Comparison of ENCODE assay signal across 8 mouse cellular contexts in genomic region chr5:110808061-110808631, GRCm38 (mm10). TPM values are rescaled to one million over a fixed set of nuclear protein-coding genes. Genes with fewer than 3 reads are reported as not detected.
A peak's percentile ranks its signal among the peaks of the same experiment; 100 is the strongest.
DNase-seq lines count a peak whose midpoint lies in the region; ATAC-seq and TF ChIP-seq lines count a peak whose summit lies in the region.

No protein-coding gene starts in this region.

- H3K4me3 ChIP-seq in C2C12 (ENCODE audit: insufficient read depth, poor library complexity, severe bottlenecking) = peak overlapping the region; percentile 64
- H3K4me3 ChIP-seq in heart, embryonic 11.5 days (ENCODE audit: low read depth, low read length) = peak overlapping the region; percentile 93
- H3K4me3 ChIP-seq in kidney, embryonic 16.5 days (ENCODE audit: low read length) = peak overlapping the region; percentile 87
- peak overlapping the region; percentile 80 for H3K4me3 ChIP-seq in liver, adult 2 months (ENCODE audit: insufficient read depth, low read depth, low read length)

- peak overlapping the region; percentile 54 for H3K27ac ChIP-seq in heart, embryonic 11.5 days (ENCODE audit: low read depth, low read length)
- peak overlapping the region; percentile 62 for H3K27ac ChIP-seq in kidney, embryonic 16.5 days (ENCODE audit: low read length)
- H3K27ac ChIP-seq in liver, adult 2 months (replicated peaks; ENCODE audit: insufficient read depth, low read depth, low read length) = peak overlapping the region; percentile 92

- TF ChIP-seq CTCF in C2C12 (IDR thresholded peaks at IDR 0.05; ENCODE audit: control insufficient read depth, insufficient read depth, insufficient read length) = no peak
- no peak for TF ChIP-seq CTCF in brain, embryonic 14.5 days (IDR thresholded peaks at IDR 0.05; ENCODE audit: borderline replicate concordance, extremely low read depth, insufficient read depth, insufficient read length)
- TF ChIP-seq CTCF in liver, adult 2 months (IDR thresholded peaks at IDR 0.05; ENCODE audit: low read depth, low read length) = no peak

- H3K79me3 ChIP-seq in C2C12 (ENCODE audit: low read depth) = peaks cover 9% of the 10 kb centered on the region

- H3ac ChIP-seq in C2C12 (ENCODE audit: control insufficient read depth, insufficient read length, low read depth) = peak overlapping the region; percentile 58

- peak; percentile 85 for DNase-seq in brain, embryonic 14.5 days (ENCODE audit: low read depth)
- DNase-seq in liver, adult 2 months (ENCODE audit: extremely low read depth, low read depth, low spot score) = peak; percentile 83
- peak; percentile 72 to 81 for DNase-seq in spleen, postnatal 36 days (ENCODE audit: low spot score in 2 of 2)

- no peaks in the 10 kb centered on the region for H3K36me3 ChIP-seq in C2C12 (ENCODE audit: control insufficient read depth, insufficient read depth)
- no peaks in the 10 kb centered on the region; the same call in 1 of the 2 replicates for H3K36me3 ChIP-seq in heart, embryonic 11.5 days (ENCODE audit: control insufficient read depth, insufficient read depth, low read length)
- H3K36me3 ChIP-seq in kidney, embryonic 16.5 days (ENCODE audit: insufficient read depth, low read length) = peaks cover 3% of the 10 kb centered on the region; the same call in 1 of the 2 replicates
- peaks cover 7% of the 10 kb centered on the region; the same call in 1 of the 2 replicates for H3K36me3 ChIP-seq in liver, adult 2 months (ENCODE audit: control insufficient read depth, insufficient read depth, low read length)

- peaks cover 25% of the 10 kb centered on the region for H3K4me1 ChIP-seq in heart, embryonic 11.5 days (ENCODE audit: control insufficient read depth, insufficient read depth, low read length)
- H3K4me1 ChIP-seq in kidney, embryonic 16.5 days (ENCODE audit: insufficient read depth, low read length) = peaks cover 18% of the 10 kb centered on the region
- H3K4me1 ChIP-seq in liver, adult 2 months (ENCODE audit: control insufficient read depth, insufficient read depth, low read length) = peaks cover 21% of the 10 kb centered on the region

- H3K79me2 ChIP-seq in C2C12 (ENCODE audit: control insufficient read depth, insufficient read depth) = peaks cover 31% of the 10 kb centered on the region
- peaks cover 28% of the 10 kb centered on the region; the same call in 1 of the 2 replicates for H3K79me2 ChIP-seq in liver, adult 2 months (ENCODE audit: control insufficient read depth, insufficient read depth, low read length)

- peak overlapping the region; percentile 83 for H3K9ac ChIP-seq in heart, embryonic 11.5 days (ENCODE audit: low read depth, low read length)
- peak overlapping the region; percentile 93 for H3K9ac ChIP-seq in kidney, embryonic 16.5 days (replicated peaks; ENCODE audit: low read length)
- peak overlapping the region; percentile 99 for H3K9ac ChIP-seq in liver, adult 2 months (ENCODE audit: low read depth, low read length)

- H3K9me3 ChIP-seq in heart, embryonic 11.5 days (replicated peaks; ENCODE audit: control insufficient read depth, low read length) = no peaks in the 10 kb centered on the region
- H3K9me3 ChIP-seq in kidney, embryonic 16.5 days (ENCODE audit: low read length) = no peaks in the 10 kb centered on the region

- H3K27me3 ChIP-seq in C2C12 (ENCODE audit: control insufficient read depth, insufficient read depth, insufficient read length) = no peaks in the 10 kb centered on the region
- no peaks in the 10 kb centered on the region for H3K27me3 ChIP-seq in heart, embryonic 11.5 days (ENCODE audit: control insufficient read depth, insufficient read depth, low read length)
- no peaks in the 10 kb centered on the region for H3K27me3 ChIP-seq in kidney, embryonic 16.5 days (ENCODE audit: insufficient read depth, low read length)
- H3K27me3 ChIP-seq in liver, adult 2 months (ENCODE audit: control insufficient read depth, insufficient read depth, low read length) = no peaks in the 10 kb centered on the region

- peak; percentile 76 for ATAC-seq in erythroblast, adult 5-6 weeks (replicated peaks; ENCODE audit: low FRiP score, poor library complexity, severe bottlenecking)
- peak; percentile 72 for ATAC-seq in heart, embryonic 11.5 days (replicated peaks; ENCODE audit: insufficient number of reproducible peaks, low FRiP score, low TSS enrichment)
- peak; percentile 73 for ATAC-seq in kidney, embryonic 16.5 days (ENCODE audit: low FRiP score, low TSS enrichment)
- ATAC-seq in monocyte, adult 5-6 weeks (replicated peaks; ENCODE audit: insufficient number of reproducible peaks, low FRiP score, low TSS enrichment, poor library complexity, severe bottlenecking) = peak; percentile 66

- peak overlapping the region; percentile 98 for H3K4me2 ChIP-seq in heart, embryonic 11.5 days
- H3K4me2 ChIP-seq in kidney, embryonic 16.5 days (replicated peaks; ENCODE audit: low read depth, low read length) = peak overlapping the region; percentile 94

- whole genome bisulfite sequencing in heart, embryonic 11.5 days (ENCODE audit: insufficient replicate concordance) = 3% methylated on average over 14 of the region's 14 CpGs
- 3% methylated on average over 14 of the region's 14 CpGs for WGBS in kidney, embryonic 16.5 days
- under 1% methylated on average over 14 of the region's 14 CpGs for WGBS in liver, adult 2 months

- no peak for TF ChIP-seq POLR2A in brain, embryonic 14.5 days (IDR thresholded peaks at IDR 0.05; ENCODE audit: borderline replicate concordance, extremely low read depth, insufficient read depth, insufficient read length, poor library complexity, severe bottlenecking)
- TF ChIP-seq POLR2A in liver, adult 2 months (IDR thresholded peaks at IDR 0.05; ENCODE audit: extremely low read depth, insufficient read depth, low read length) = peak; percentile 46; the same call in 1 of the 2 replicates

TF ChIP-seq in C2C12, 6 proteins besides CTCF, POLR2A, EP300 and RAD21 (continues in another document):
- TF ChIP-seq MYOG (IDR thresholded peaks at IDR 0.05; ENCODE audit: control insufficient read depth, extremely low read depth, insufficient read length) (no peak), FOSL1 (IDR thresholded peaks at IDR 0.05; ENCODE audit: insufficient read depth, low read length, poor library complexity, severe bottlenecking) (no peak), MAX (IDR thresholded peaks at IDR 0.05) (no peak), MYOD1 (IDR thresholded peaks at IDR 0.05; ENCODE audit: control insufficient read depth, insufficient read length, low read depth) (no peak)

RNA-seq across cellular contexts. Expression of gene Ulk1, which starts 1.8 kb away (rescaled TPM):
- 13.6 TPM for polyA plus RNA-seq in C2C12 (2012; fragmentation: generic; extraction: Trizol)
- 93.5 and 118 TPM in 2 replicates for polyA plus RNA-seq in brain, embryonic 14.5 days (2012; rRNA removed)
- total RNA-seq in erythroblast, adult 5-6 weeks (2015; ENCODE audit: low replicate concordance) = 282 and 363 TPM in 2 replicates
- total RNA-seq in erythroblast, adult 5-6 weeks (2017; ENCODE audit: low replicate concordance) = 327 and 394 TPM in 2 replicates
- 17.1 and 18.7 TPM in 2 replicates for polyA plus RNA-seq in heart, embryonic 11.5 days (2014; fragmentation: Nextera tagmentation; extraction: Ambion mirVana)
- 18.6 and 19.5 TPM in 2 replicates for polyA plus RNA-seq in kidney, embryonic 16.5 days (2015; fragmentation: Nextera tagmentation; extraction: Ambion mirVana)
- total RNA-seq in liver, adult 2 months (2014; rRNA removed) = 29.0 and 38.7 TPM in 2 replicates
- 33.8 and 44.4 TPM in 2 replicates for polyA plus RNA-seq in liver, adult 2 months (2012; rRNA removed)
- 12.3 to 43.3 TPM (median 17.1 TPM) in 3 replicates for total RNA-seq in monocyte, adult 5-6 weeks (2017)

RNA-seq across cellular contexts. Expression of gene Pus1, which starts 27.7 kb away (rescaled TPM):
- 62.3 TPM for polyA plus RNA-seq in C2C12 (2012; fragmentation: generic; extraction: Trizol)
- 20.6 TPM in 2 replicates for polyA plus RNA-seq in brain, embryonic 14.5 days (2012; rRNA removed)
- total RNA-seq in erythroblast, adult 5-6 weeks (2015; ENCODE audit: low replicate concordance) = 2.1 and 6.7 TPM in 2 replicates
- total RNA-seq in erythroblast, adult 5-6 weeks (2017; ENCODE audit: low replicate concordance) = 5.6 and 12.4 TPM in 2 replicates
- 19.6 and 23.2 TPM in 2 replicates for polyA plus RNA-seq in heart, embryonic 11.5 days (2014; fragmentation: Nextera tagmentation; extraction: Ambion mirVana)
- 44.4 and 45.1 TPM in 2 replicates for polyA plus RNA-seq in kidney, embryonic 16.5 days (2015; fragmentation: Nextera tagmentation; extraction: Ambion mirVana)
- total RNA-seq in liver, adult 2 months (2014; rRNA removed) = 11.6 and 14.5 TPM in 2 replicates
- polyA plus RNA-seq in liver, adult 2 months (2012; rRNA removed) = 14.5 and 19.2 TPM in 2 replicates
- total RNA-seq in monocyte, adult 5-6 weeks (2017) = 26.3 to 29.9 TPM (median 28.8 TPM) in 3 replicates

RNA-seq across cellular contexts. Expression of gene Hscb, which starts 31.4 kb away (rescaled TPM):
- 12.2 TPM for polyA plus RNA-seq in C2C12 (2012; fragmentation: generic; extraction: Trizol)
- polyA plus RNA-seq in brain, embryonic 14.5 days (2012; rRNA removed) = 7.9 and 9.0 TPM in 2 replicates
- 121 and 159 TPM in 2 replicates for total RNA-seq in erythroblast, adult 5-6 weeks (2015; ENCODE audit: low replicate concordance)
- total RNA-seq in erythroblast, adult 5-6 weeks (2017; ENCODE audit: low replicate concordance) = 133 and 153 TPM in 2 replicates
- 30.2 and 32.6 TPM in 2 replicates for polyA plus RNA-seq in heart, embryonic 11.5 days (2014; fragmentation: Nextera tagmentation; extraction: Ambion mirVana)
- 32.1 and 35.3 TPM in 2 replicates for polyA plus RNA-seq in kidney, embryonic 16.5 days (2015; fragmentation: Nextera tagmentation; extraction: Ambion mirVana)
- total RNA-seq in liver, adult 2 months (2014; rRNA removed) = 5.7 and 11.2 TPM in 2 replicates
- polyA plus RNA-seq in liver, adult 2 months (2012; rRNA removed) = 5.0 and 6.6 TPM in 2 replicates
- 17.2 to 39.5 TPM (median 19.4 TPM) in 3 replicates for total RNA-seq in monocyte, adult 5-6 weeks (2017)

RNA-seq across cellular contexts. Expression of gene Chek2, which starts 31.6 kb away (rescaled TPM):
- 8.2 TPM for polyA plus RNA-seq in C2C12 (2012; fragmentation: generic; extraction: Trizol)
- 6.3 and 12.2 TPM in 2 replicates for polyA plus RNA-seq in brain, embryonic 14.5 days (2012; rRNA removed)
- 70.4 and 71.9 TPM in 2 replicates for total RNA-seq in erythroblast, adult 5-6 weeks (2015; ENCODE audit: low replicate concordance)
- total RNA-seq in erythroblast, adult 5-6 weeks (2017; ENCODE audit: low replicate concordance) = 86.9 and 122 TPM in 2 replicates
- 20.9 and 27.1 TPM in 2 replicates for polyA plus RNA-seq in heart, embryonic 11.5 days (2014; fragmentation: Nextera tagmentation; extraction: Ambion mirVana)
- 32.8 and 36.7 TPM in 2 replicates for polyA plus RNA-seq in kidney, embryonic 16.5 days (2015; fragmentation: Nextera tagmentation; extraction: Ambion mirVana)
- total RNA-seq in liver, adult 2 months (2014; rRNA removed) = 2.6 and 3.6 TPM in 2 replicates
- polyA plus RNA-seq in liver, adult 2 months (2012; rRNA removed) = 1.5 and 1.6 TPM in 2 replicates
- 4.7 to 12.7 TPM (median 11.3 TPM) in 3 replicates for total RNA-seq in monocyte, adult 5-6 weeks (2017)

RNA-seq across cellular contexts. Expression of gene Ep400, which starts 37.6 kb away (rescaled TPM):
- polyA plus RNA-seq in C2C12 (2012; fragmentation: generic; extraction: Trizol) = 23.6 TPM
- 46.4 and 78.0 TPM in 2 replicates for polyA plus RNA-seq in brain, embryonic 14.5 days (2012; rRNA removed)
- total RNA-seq in erythroblast, adult 5-6 weeks (2015; ENCODE audit: low replicate concordance) = 219 and 273 TPM in 2 replicates
- 224 and 225 TPM in 2 replicates for total RNA-seq in erythroblast, adult 5-6 weeks (2017; ENCODE audit: low replicate concordance)
- polyA plus RNA-seq in heart, embryonic 11.5 days (2014; fragmentation: Nextera tagmentation; extraction: Ambion mirVana) = 29.2 and 30.4 TPM in 2 replicates
- 49.2 and 55.6 TPM in 2 replicates for polyA plus RNA-seq in kidney, embryonic 16.5 days (2015; fragmentation: Nextera tagmentation; extraction: Ambion mirVana)
- 15.2 and 23.4 TPM in 2 replicates for total RNA-seq in liver, adult 2 months (2014; rRNA removed)
- polyA plus RNA-seq in liver, adult 2 months (2012; rRNA removed) = 11.4 and 15.4 TPM in 2 replicates
- 73.3 to 97.0 TPM (median 81.0 TPM) in 3 replicates for total RNA-seq in monocyte, adult 5-6 weeks (2017)

Comparison
In these comparisons a context has a peak if more than half of its experiments do, and no peak if none do; other contexts are left out.
1. Peak in every context shown above with its lines: DNase-seq, ATAC-seq, H3K4me3 ChIP-seq and H3K27ac ChIP-seq.